8 mouse cellular contexts compared by ENCODE assay signal in genomic region chr4:49631319-49632138, GRCm38 (mm10). TPM values are rescaled to one million over a fixed set of nuclear protein-coding genes. Genes with fewer than 3 reads are reported as not detected.
DNase-seq lines count a peak whose midpoint lies in the region; ATAC-seq and TF ChIP-seq lines count a peak whose summit lies in the region.

Gene Rnf20 (plus strand): TSS chr4:49632006.

- ATAC-seq in forebrain, embryonic 12.5 days (ENCODE audit: low FRiP score) = peak; percentile 98
- peak; percentile 97 for ATAC-seq in heart, postnatal 0 days (ENCODE audit: insufficient read depth, low read depth)
- ATAC-seq in liver, embryonic 16.5 days (ENCODE audit: low read depth) = peak; percentile 96
- ATAC-seq in neural tube, embryonic 13.5 days (ENCODE audit: low read depth) = peak; percentile 97

- H3K9ac ChIP-seq in ES-Bruce4 (ENCODE audit: low read depth, poor library complexity, severe bottlenecking) = peak within 1 kb of the TSS; percentile 89
- peak within 1 kb of the TSS; percentile 85 for H3K9ac ChIP-seq in forebrain, embryonic 12.5 days
- peak within 1 kb of the TSS; percentile 78 for H3K9ac ChIP-seq in heart, postnatal 0 days (replicated peaks; ENCODE audit: low read depth, low read length)
- peak within 1 kb of the TSS; percentile 94 for H3K9ac ChIP-seq in liver, embryonic 16.5 days (ENCODE audit: low read depth, low read length)
- H3K9ac ChIP-seq in neural tube, embryonic 13.5 days = peak within 1 kb of the TSS; percentile 90

- no peak for TF ChIP-seq POLR2A in ES-Bruce4 (IDR thresholded peaks at IDR 0.05; ENCODE audit: insufficient read depth, low read length)

- WGBS in forebrain, embryonic 12.5 days = 3% methylated on average over 37 of the region's 37 CpGs
- 3% methylated on average over 37 of the region's 37 CpGs for WGBS in heart, postnatal 0 days
- 3% methylated on average over 37 of the region's 37 CpGs for WGBS in liver, embryonic 16.5 days (ENCODE audit: insufficient replicate concordance)
- 4% methylated on average over 37 of the region's 37 CpGs for WGBS in neural tube, embryonic 13.5 days

- no peaks in the 10 kb centered on the region for H3K27me3 ChIP-seq in ES-Bruce4 (ENCODE audit: control insufficient read depth, insufficient read depth, low read length, poor library complexity, severe bottlenecking)
- H3K27me3 ChIP-seq in forebrain, embryonic 12.5 days = no peaks in the 10 kb centered on the region
- no peaks in the 10 kb centered on the region for H3K27me3 ChIP-seq in heart, postnatal 0 days (ENCODE audit: control insufficient read depth, insufficient read depth, low read length)
- H3K27me3 ChIP-seq in liver, embryonic 16.5 days (ENCODE audit: control insufficient read depth, insufficient read depth, low read depth, low read length) = no peaks in the 10 kb centered on the region
- H3K27me3 ChIP-seq in neural tube, embryonic 13.5 days = no peaks in the 10 kb centered on the region

- H3K36me3 ChIP-seq in ES-Bruce4 (ENCODE audit: control insufficient read depth, insufficient read depth, low read length, poor library complexity, severe bottlenecking) = peaks cover 10% of the 10 kb centered on the region
- H3K36me3 ChIP-seq in forebrain, embryonic 12.5 days (replicated peaks) = peaks cover 23% of the 10 kb centered on the region
- peaks cover 31% of the 10 kb centered on the region for H3K36me3 ChIP-seq in heart, postnatal 0 days (replicated peaks; ENCODE audit: control insufficient read depth, insufficient read depth, low read length)
- H3K36me3 ChIP-seq in liver, embryonic 16.5 days (ENCODE audit: control insufficient read depth, insufficient read depth) = peaks cover 10% of the 10 kb centered on the region; the same call in 1 of the 2 replicates
- peaks cover 23% of the 10 kb centered on the region for H3K36me3 ChIP-seq in neural tube, embryonic 13.5 days

- H3K27ac ChIP-seq in ES-Bruce4 (ENCODE audit: insufficient read depth, low read length) = peak within 1 kb of the TSS; percentile 5; the same call in 1 of the 2 replicates
- H3K27ac ChIP-seq in forebrain, embryonic 12.5 days = peak within 1 kb of the TSS; percentile 89
- peak within 1 kb of the TSS; percentile 83 for H3K27ac ChIP-seq in heart, postnatal 0 days (ENCODE audit: low read depth)
- peak within 1 kb of the TSS; percentile 91 for H3K27ac ChIP-seq in liver, embryonic 16.5 days (ENCODE audit: low read length)
- H3K27ac ChIP-seq in neural tube, embryonic 13.5 days (replicated peaks) = peak within 1 kb of the TSS; percentile 94

- no peak for TF ChIP-seq EP300 in ES-Bruce4 (IDR thresholded peaks at IDR 0.05; ENCODE audit: insufficient read depth, low read depth, low read length)
- no peak; the same call in 1 of the 2 replicates for TF ChIP-seq EP300 in heart, postnatal 0 days (IDR thresholded peaks at IDR 0.05; ENCODE audit: low read depth)

- TF ChIP-seq CTCF in ES-Bruce4 (IDR thresholded peaks at IDR 0.05; ENCODE audit: low read depth, low read length) = no peak
- no peak for TF ChIP-seq CTCF in heart, postnatal 0 days (IDR thresholded peaks at IDR 0.05; ENCODE audit: low read depth)

- peak within 1 kb of the TSS; percentile 78 for H3K4me2 ChIP-seq in forebrain, embryonic 12.5 days
- H3K4me2 ChIP-seq in heart, postnatal 0 days (ENCODE audit: low read depth, low read length) = peak within 1 kb of the TSS; percentile 88
- peak within 1 kb of the TSS; percentile 91 for H3K4me2 ChIP-seq in liver, embryonic 16.5 days (ENCODE audit: low read depth, low read length)
- H3K4me2 ChIP-seq in neural tube, embryonic 13.5 days = peak within 1 kb of the TSS; percentile 85

- H3K4me1 ChIP-seq in ES-Bruce4 (ENCODE audit: control insufficient read depth, insufficient read depth, low read length) = no peaks in the 10 kb centered on the region
- H3K4me1 ChIP-seq in forebrain, embryonic 12.5 days = peaks cover 9% of the 10 kb centered on the region
- H3K4me1 ChIP-seq in heart, postnatal 0 days (ENCODE audit: control insufficient read depth, insufficient read depth) = no peaks in the 10 kb centered on the region
- H3K4me1 ChIP-seq in liver, embryonic 16.5 days (ENCODE audit: control insufficient read depth, low read depth, low read length) = peaks cover 5% of the 10 kb centered on the region; the same call in 1 of the 2 replicates
- H3K4me1 ChIP-seq in neural tube, embryonic 13.5 days (replicated peaks) = peaks cover 23% of the 10 kb centered on the region

- peak; percentile 93 for DNase-seq in c-Kit-positive CD71-positive TER-119-positive erythroid progenitor cells, embryonic 14.5 days (ENCODE audit: low spot score)
- peak; percentile 98 for DNase-seq in heart, postnatal 0 days (ENCODE audit: low spot score)
- DNase-seq in kidney, postnatal 4 days = peak; percentile 96 to 97
- DNase-seq in testis, postnatal 14 days (ENCODE audit: low spot score) = peak; percentile 96

- H3K9me3 ChIP-seq in ES-Bruce4 (replicated peaks; ENCODE audit: control insufficient read depth, insufficient read depth, low read length, poor library complexity, severe bottlenecking) = no peaks in the 10 kb centered on the region
- H3K9me3 ChIP-seq in forebrain, embryonic 12.5 days = no peaks in the 10 kb centered on the region
- no peaks in the 10 kb centered on the region for H3K9me3 ChIP-seq in heart, postnatal 0 days (replicated peaks; ENCODE audit: control insufficient read depth, low read length)
- H3K9me3 ChIP-seq in liver, embryonic 16.5 days (replicated peaks; ENCODE audit: control insufficient read depth, low read length) = no peaks in the 10 kb centered on the region
- H3K9me3 ChIP-seq in neural tube, embryonic 13.5 days = no peaks in the 10 kb centered on the region

- H3K4me3 ChIP-seq in ES-Bruce4 (ENCODE audit: low read depth, low read length) = peak within 1 kb of the TSS; percentile 97
- H3K4me3 ChIP-seq in forebrain, embryonic 12.5 days (replicated peaks) = peak within 1 kb of the TSS; percentile 80
- H3K4me3 ChIP-seq in heart, postnatal 0 days (ENCODE audit: low read depth, low read length) = peak within 1 kb of the TSS; percentile 72
- peak within 1 kb of the TSS; percentile 96 for H3K4me3 ChIP-seq in liver, embryonic 16.5 days (ENCODE audit: low read depth, low read length)
- peak within 1 kb of the TSS; percentile 88 for H3K4me3 ChIP-seq in neural tube, embryonic 13.5 days

RNA-seq across cellular contexts. Expression of gene Rnf20, which starts in this region (rescaled TPM):
- polyA plus RNA-seq in ES-Bruce4 (2011; ENCODE audit: insufficient read depth, insufficient read length, low read depth, missing spikeins) = 48.6 and 53.4 TPM in 2 replicates
- polyA plus RNA-seq in forebrain, embryonic 12.5 days (2016; fragmentation: Nextera tagmentation; extraction: Ambion mirVana) = 68.2 and 71.8 TPM in 2 replicates
- total RNA-seq in heart, postnatal 0 days (2014; rRNA removed; ENCODE audit: low replicate concordance) = 10.7 and 26.5 TPM in 2 replicates
- 18.8 and 19.6 TPM in 2 replicates for polyA plus RNA-seq in heart, postnatal 0 days (2015; fragmentation: Nextera tagmentation; extraction: Ambion mirVana)
- 13.6 and 13.7 TPM in 2 replicates for polyA plus RNA-seq in liver, embryonic 16.5 days (2015; fragmentation: Nextera tagmentation; extraction: Ambion mirVana)
- 49.1 and 52.9 TPM in 2 replicates for polyA plus RNA-seq in neural tube, embryonic 13.5 days (2015; fragmentation: Nextera tagmentation; extraction: Ambion mirVana)

Comparison
In these comparisons a context has a peak if more than half of its experiments do, and no peak if none do; other contexts are left out.
1. Peak in every context shown above with its lines: DNase-seq, ATAC-seq, H3K4me3 ChIP-seq and H3K27ac ChIP-seq.
2. H3K27ac ChIP-seq: peak in every context shown above with its lines; median percentile 94 in neural tube, embryonic 13.5 days; 91 in liver, embryonic 16.5 days; 89 in forebrain, embryonic 12.5 days; 83 in heart, postnatal 0 days; 5 in ES-Bruce4.